Mouse (Mus musculus) embryonic fibroblast, embryonic 13.5 days (primary cell): ENCODE measurements around the gene Gcgr. TPM values are rescaled to one million over a fixed set of nuclear protein-coding genes. Genes with fewer than 3 reads are reported as not detected.
"Not testable (repeated sequence)": the region's sequence is repeated elsewhere in the genome, so short reads cannot be mapped to it uniquely, and the experiment has no call there.

Source experiments
- H3K27ac ChIP-seq: 2 replicates; pipeline ENCODE4 v1.5.1; 2012; ENCODE audit warnings: low read length, control low read depth, inconsistent platforms; ENCODE audit not compliant: insufficient read depth
- H3K4me1 ChIP-seq: 2 replicates; pipeline ENCODE4 v1.6.1; 2011; ENCODE audit warnings: low read length; ENCODE audit not compliant: control insufficient read depth, insufficient read depth
- H3K4me3 ChIP-seq: 2 replicates; pipeline ENCODE4 v1.5.1; 2011; ENCODE audit warnings: mild to moderate bottlenecking, control low read depth, low read length; ENCODE audit not compliant: insufficient read depth
- CTCF ChIP-seq: IDR thresholded peaks from 2 replicates; pipeline ENCODE4 v1.5.1; 2011; ENCODE audit warnings: mild to moderate bottlenecking, control low read depth, low read length, moderate library complexity, borderline replicate concordance; ENCODE audit not compliant: insufficient read depth
- POLR2A ChIP-seq: IDR thresholded peaks from 2 replicates; pipeline ENCODE4 v1.6.1; 2011; ENCODE audit warnings: low read depth, mild to moderate bottlenecking, control low read depth, low read length, moderate library complexity
- polyA plus RNA-seq: library from polyadenylated mRNA; stranded (reverse); fragments of >200 nt; gene quantifications from 2 replicates; pipeline ENCODE4 v1.2.4, GENCODE M21; 2011; ENCODE audit warnings: low read depth; ENCODE audit not compliant: missing spikeins, insufficient read length

Gene Gcgr
- polyA plus RNA-seq, 1 experiment: not detected

DNA sequence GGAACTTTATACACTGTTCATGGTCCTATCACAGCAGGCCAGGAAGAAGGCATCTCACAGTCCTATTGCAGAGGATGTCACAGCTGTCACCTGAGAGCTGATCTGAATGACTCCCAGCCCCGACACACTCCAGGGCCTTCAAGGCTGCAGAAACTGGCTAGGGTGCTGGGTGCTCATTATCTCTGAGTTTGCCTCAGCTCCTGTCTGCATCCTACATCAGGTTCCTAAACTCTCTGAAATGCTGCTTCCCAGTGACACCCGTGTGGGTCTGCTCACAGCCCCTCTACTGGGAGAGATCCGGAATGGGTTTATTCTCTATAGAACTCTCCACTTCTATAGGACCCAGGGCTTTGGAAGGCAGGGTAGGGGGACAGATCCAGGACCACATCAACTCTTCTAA is 17.7 kb downstream of the Gcgr start:
- TF ChIP-seq CTCF: no peak
- no peak for TF ChIP-seq POLR2A
- Histone ChIP-seq H3K4me3 (peak overlapping the region; percentile 71; the same call in 1 of the 2 replicates), H3K4me1 (peaks cover 3% of the 10 kb centered on the region; the same call in 1 of the 2 replicates), H3K27ac (no peak overlapping the region)

DNA sequence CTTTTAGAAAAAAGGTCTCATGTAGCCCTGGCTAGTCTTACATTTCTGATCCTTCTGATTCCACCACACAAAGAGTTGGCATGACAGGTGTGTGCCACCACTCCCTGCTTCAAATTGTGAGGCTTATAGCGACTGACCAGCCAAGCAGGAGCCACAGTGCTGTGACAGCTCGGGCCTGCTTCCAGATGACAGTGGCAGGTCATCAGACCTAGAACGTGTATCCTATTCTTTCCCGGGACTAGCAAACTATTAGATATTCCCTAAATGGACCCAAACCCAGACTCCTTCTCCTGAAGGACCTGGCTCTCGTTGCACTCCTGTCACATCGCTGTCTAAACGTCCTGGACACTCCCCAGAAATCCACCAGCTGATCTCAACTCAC is 18.3 kb downstream of the Gcgr start:
- Histone ChIP-seq H3K27ac (peak overlapping the region; percentile 84), H3K4me1 (peaks cover 3% of the 10 kb centered on the region; the same call in 1 of the 2 replicates)
- TF ChIP-seq CTCF (no peak), POLR2A (no peak)

DNA sequence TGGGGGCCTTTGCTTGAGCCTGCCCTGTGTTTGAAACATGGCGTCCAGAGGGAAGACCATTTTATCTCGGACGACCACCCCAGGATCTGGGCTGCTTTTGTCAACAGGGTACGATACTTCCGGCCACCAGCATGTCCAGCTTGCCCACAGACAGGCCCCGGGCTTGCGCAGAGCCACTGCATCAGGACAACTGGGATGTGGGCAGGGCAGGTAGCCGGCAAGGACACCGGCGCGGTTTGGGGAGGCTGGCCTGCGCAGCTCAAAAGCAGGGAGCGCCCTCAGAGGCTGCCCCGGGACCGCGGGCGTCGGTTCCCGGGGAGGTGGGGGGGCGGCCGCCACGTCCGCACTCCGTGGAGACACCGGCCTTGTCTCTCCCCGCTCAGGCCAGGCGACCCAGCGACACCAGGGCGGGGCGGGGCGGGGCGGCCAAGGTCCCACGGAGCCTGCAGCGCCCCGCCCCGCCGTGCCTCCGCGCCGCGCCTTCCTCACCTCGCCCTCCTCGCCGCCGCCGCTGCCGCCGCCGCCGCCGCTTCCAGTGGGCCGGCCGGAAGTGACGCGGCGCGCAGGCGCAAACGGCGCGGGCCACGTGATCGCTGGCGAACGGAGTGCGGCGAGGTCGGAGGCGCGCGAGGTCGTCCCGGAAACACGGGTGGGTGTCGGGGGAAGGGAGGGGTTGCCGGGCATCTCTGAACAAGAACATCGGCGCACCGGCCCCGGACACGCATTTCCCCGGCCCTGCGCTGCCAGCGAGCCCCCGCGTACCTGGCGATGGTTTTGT is 18.9 kb downstream of the Gcgr start, which contains the start of gene Mcrip1:
TSS of gene Mcrip1 (minus strand) at position 560 of the 778 bp plus-strand sequence.
- peak; percentile 71 for TF ChIP-seq POLR2A
- no peak for TF ChIP-seq CTCF
- Histone ChIP-seq H3K27ac (peak within 1 kb of the TSS; percentile 84), H3K4me1 (peaks cover 3% of the 10 kb centered on the region; the same call in 1 of the 2 replicates), H3K4me3 (peak within 1 kb of the TSS; percentile 71)

More for the DNA sequence above, 18.3 kb downstream of the Gcgr start:
- peak overlapping the region; percentile 71 for H3K4me3 ChIP-seq

DNA sequence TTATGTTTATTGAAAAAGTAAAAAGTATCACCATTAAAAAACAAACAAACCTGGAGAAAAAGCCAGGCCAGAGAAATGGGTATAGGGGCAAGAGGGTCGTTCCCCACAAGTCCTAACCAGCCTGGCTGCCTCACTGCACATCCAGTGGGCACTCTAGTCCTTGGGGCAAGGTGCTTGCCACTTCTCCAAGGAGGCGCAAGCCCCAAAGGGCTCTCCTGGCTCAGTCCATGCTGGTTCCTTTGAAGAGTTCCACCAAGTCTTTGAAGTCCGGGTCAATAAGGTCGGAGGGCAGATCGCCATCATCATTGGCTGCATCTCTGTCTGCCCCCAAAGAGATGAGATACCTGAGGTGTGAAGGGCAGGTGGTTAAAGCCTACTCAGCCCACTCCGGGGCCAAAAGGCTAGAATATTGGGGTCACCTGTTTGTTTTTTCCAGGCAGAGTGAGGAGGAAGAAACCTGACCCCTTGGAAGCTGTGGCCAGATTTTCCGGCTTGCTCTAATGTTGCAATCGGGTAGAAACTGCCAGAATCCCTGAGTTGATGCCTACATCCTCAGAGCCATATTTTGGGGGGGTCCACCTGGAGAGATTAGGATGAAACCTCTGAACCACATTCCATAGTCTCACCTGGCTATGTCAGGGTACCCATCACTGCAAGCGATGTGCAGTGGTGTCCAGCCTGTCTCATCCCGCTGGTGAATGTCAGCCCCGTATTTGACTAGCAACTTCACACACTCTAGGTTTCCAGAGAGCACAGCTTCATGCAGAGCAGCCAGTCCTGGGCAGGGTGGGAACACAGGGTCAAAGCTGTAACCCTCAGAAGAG is 19.7 kb downstream of the Gcgr start:
- TF ChIP-seq CTCF (no peak), POLR2A (peak; percentile 38)

DNA sequence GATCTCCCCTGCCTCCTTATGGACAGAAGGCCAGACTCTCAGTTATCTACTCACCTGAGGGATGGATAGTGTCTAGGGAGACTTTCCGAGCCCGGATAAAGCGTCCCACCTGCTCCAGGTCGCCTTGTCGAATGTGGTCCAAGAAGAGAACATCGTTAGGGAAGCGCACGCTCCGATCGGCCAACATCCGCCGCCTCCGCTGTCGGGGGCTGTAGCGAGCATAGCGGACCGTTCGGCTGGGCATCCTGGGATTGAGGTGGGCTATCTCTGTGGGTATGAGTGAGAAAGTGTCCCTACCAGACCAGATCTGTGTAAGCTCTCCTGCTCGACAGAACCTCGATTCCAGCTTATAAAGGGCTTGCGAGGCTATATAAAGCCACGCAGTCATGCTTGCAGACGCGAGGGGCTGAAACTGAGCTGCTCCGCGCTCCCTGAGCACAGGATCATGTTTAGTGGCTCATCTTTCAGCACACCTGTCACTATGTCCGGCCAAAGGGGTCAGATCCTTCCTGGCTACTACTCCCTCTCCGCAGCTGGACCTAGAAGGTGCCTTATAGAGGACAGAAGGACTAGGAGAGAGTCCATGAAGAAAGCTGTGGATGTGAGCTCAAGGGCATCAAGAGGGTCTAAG is 20.4 kb downstream of the Gcgr start, which contains the start of gene Ppp1r27:
TSS of gene Ppp1r27 (minus strand) at position 323 of the 631 bp plus-strand sequence.
- Histone ChIP-seq H3K4me1 (peaks cover 3% of the 10 kb centered on the region; the same call in 1 of the 2 replicates), H3K27ac (0 out of 2 replicates have a peak within 1 kb of the TSS, but pooled peaks have one; percentile 14), H3K4me3 (peak within 1 kb of the TSS; percentile 48)
- TF ChIP-seq CTCF: no peak
- TF ChIP-seq POLR2A: no peak

More for the DNA sequence above, 19.7 kb downstream of the Gcgr start:
- peak overlapping the region; percentile 48 for H3K4me3 ChIP-seq
- peaks cover 3% of the 10 kb centered on the region; the same call in 1 of the 2 replicates for H3K4me1 ChIP-seq
- H3K27ac ChIP-seq: peak overlapping the region; percentile 14; the same call in 1 of the 2 replicates

DNA sequence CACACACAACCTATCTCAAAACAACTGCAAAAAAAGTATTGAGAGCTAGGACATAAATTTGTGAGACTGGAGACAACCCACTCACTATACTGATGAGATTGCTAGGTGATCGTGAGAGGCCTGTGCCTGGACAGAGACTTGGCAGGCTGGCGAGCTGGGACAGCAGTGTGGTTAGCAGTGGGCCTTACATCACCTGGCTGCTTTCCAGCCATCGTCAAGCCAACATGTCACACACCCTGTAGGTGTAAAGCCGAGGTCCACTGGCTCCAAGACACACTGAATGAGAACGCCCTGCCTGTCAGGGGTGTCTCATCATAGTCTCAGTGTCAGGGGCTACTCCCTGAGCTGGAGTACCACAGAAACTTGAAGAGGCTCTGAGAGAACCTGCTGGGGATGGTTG is 22.2 kb downstream of the Gcgr start:
- Histone ChIP-seq H3K4me3 (no peak overlapping the region), H3K4me1 (peaks cover 3% of the 10 kb centered on the region; the same call in 1 of the 2 replicates), H3K27ac (no peak overlapping the region)
- TF ChIP-seq CTCF: no peak
- TF ChIP-seq POLR2A: no peak

DNA sequence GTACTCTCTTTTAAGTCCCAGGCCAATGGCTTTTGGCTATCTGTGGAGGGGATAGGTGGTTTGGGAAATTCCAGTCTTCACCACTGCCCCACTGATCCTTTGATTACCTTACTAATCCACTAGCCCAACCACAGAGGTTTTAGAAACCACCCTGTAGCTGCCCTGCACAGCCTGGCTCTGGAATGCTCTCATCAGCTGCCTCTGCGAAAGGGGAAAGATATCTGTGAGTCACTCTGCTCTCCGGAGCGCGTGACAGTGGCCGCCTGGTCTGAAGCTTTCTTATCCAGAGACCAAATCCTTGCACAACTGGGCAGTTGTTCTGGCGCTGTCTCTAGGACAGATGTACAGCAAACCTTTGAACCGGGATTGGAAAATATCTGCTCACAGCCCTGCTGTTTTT is 24.3 kb downstream of the Gcgr start:
- Histone ChIP-seq H3K4me3 (no peak overlapping the region), H3K27ac (no peak overlapping the region), H3K4me1 (no peaks in the 10 kb centered on the region)
- TF ChIP-seq POLR2A (no peak), CTCF (no peak)

DNA sequence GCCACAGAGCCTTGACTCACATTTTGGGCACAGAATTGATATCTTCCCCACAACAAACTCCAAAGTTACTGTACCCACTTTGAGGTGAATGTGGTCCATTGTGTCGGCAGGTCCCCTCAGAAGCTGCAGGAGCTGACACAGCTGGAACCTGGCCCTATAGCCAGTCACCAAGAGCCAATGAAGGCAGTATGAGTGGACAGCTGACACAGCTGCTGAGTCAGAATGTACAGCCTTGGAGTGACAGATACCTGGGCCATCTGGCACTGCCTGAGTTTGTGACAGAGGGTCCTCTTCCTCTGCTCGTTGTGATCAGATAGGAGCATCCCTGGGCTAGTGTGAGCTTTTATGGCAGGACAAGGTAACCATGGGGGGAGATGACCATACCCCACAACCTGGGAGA is 24.8 kb downstream of the Gcgr start:
- Histone ChIP-seq H3K4me3 (no peak overlapping the region), H3K27ac (no peak overlapping the region), H3K4me1 (no peaks in the 10 kb centered on the region)
- TF ChIP-seq CTCF (no peak), POLR2A (no peak)

DNA sequence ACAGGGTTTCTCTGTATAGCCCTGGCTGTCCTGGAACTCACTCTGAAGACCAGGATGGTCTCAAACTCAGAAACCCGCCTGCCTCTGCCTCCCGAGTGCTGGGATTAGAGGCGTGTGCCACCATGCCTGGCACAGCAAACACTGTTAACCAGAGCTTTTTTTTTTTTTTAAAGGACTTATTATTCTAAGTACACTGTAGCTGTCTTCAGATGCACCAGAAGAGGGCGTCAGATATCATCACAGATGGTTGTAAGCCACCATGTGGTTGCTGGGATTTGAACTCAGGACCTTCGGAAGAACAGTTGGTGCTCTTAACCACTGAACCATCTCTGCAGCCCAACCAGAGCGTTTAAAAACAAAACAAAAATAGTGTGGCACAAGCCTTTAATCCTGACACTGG is 28.3 kb downstream of the Gcgr start:
- H3K27ac ChIP-seq, H3K4me1 ChIP-seq, H3K4me3 ChIP-seq: not testable (repeated sequence)
